Mouse (Mus musculus) embryonic facial prominence, embryonic 11.5 days (tissue): ENCODE measurements around the gene Snx14. TPM values are rescaled to one million over a fixed set of nuclear protein-coding genes. Genes with fewer than 3 reads are reported as not detected.

ENCODE experiments used
- polyA plus RNA-seq: library from polyadenylated mRNA; unstranded; fragments of >200 nt; fragmentation: Nextera tagmentation; extraction: Ambion mirVana; gene quantifications from 2 replicates; pipeline ENCODE4 v1.2.1, GENCODE M21; 2014

Gene Snx14
- polyA plus RNA-seq, 1 experiment from 2014 or later: 21.1 TPM

Other genes with a start within 250 kb of the Snx14 start
- gene Nt5e, start 111.8 kb downstream of the Snx14 start, polyA plus RNA-seq: 2.0 and 2.7 TPM in 2 replicates
- 0.43 TPM in 1 of 2 replicates, not detected in the other for gene Gm20537, start 17.7 kb upstream of the Snx14 start, polyA plus RNA-seq
- gene Syncrip, start 43.6 kb upstream of the Snx14 start, polyA plus RNA-seq: 150 and 162 TPM in 2 replicates
- gene Zfp949, start 109.1 kb upstream of the Snx14 start, polyA plus RNA-seq: 8.2 and 9.0 TPM in 2 replicates
- not detected in 2 replicates for gene Trim43a, start 141.9 kb upstream of the Snx14 start, polyA plus RNA-seq